Mouse (Mus musculus): ENCODE measurements around the gene Pde8b. TPM values are rescaled to one million over a fixed set of nuclear protein-coding genes. Genes with fewer than 3 reads are reported as not detected.

Gene Pde8b
- polyA plus RNA-seq, 1 experiment from 2014 or later: 9.9 TPM

GRCm38 (mm10) chr13:95131041-95131440, 119.1 kb downstream of the Pde8b start:
- Histone ChIP-seq H3K9me3 (ENCODE audit: control insufficient read depth, low read length) (no peaks in the 10 kb centered on the region), H3K4me2 (ENCODE audit: low read depth, low read length) (no peak overlapping the region), H3K36me3 (ENCODE audit: control insufficient read depth, insufficient read depth, low read length) (no peaks in the 10 kb centered on the region), H3K27ac (ENCODE audit: low read depth, low read length) (no peak overlapping the region), H3K9ac (replicated peaks; ENCODE audit: low read depth, low read length) (no peak overlapping the region), H3K4me1 (ENCODE audit: control insufficient read depth, insufficient read depth, low read length) (no peaks in the 10 kb centered on the region), H3K27me3 (ENCODE audit: control insufficient read depth, insufficient read depth, low read length) (no peaks in the 10 kb centered on the region), H3K4me3 (ENCODE audit: low read depth, low read length) (no peak overlapping the region)
- WGBS: 50% methylated on average over 1 of the region's 1 CpGs
- no peak for ATAC-seq (ENCODE audit: low read depth)

- H3K4me2 ChIP-seq (ENCODE audit: low read depth, low read length): no peak overlapping the region
- no peak for ATAC-seq (ENCODE audit: low read depth)
- 80% methylated on average over 10 of the region's 10 CpGs for WGBS
- no peak overlapping the region for H3K9ac ChIP-seq (replicated peaks; ENCODE audit: low read depth, low read length)
- H3K9me3 ChIP-seq (ENCODE audit: control insufficient read depth, low read length): no peaks in the 10 kb centered on the region
- no peak overlapping the region for H3K27ac ChIP-seq (ENCODE audit: low read depth, low read length)
- H3K27me3 ChIP-seq (ENCODE audit: control insufficient read depth, insufficient read depth, low read length): no peaks in the 10 kb centered on the region
- H3K36me3 ChIP-seq (ENCODE audit: control insufficient read depth, insufficient read depth, low read length): no peaks in the 10 kb centered on the region
- no peaks in the 10 kb centered on the region for H3K4me1 ChIP-seq (ENCODE audit: control insufficient read depth, insufficient read depth, low read length)
- H3K4me3 ChIP-seq (ENCODE audit: low read depth, low read length): no peak overlapping the region
These were observed 122.8 kb downstream of the Pde8b start for GRCm38 (mm10) chr13:95127288-95127687.

GRCm38 (mm10) chr13:95126801-95127200, 123.3 kb downstream of the Pde8b start:
- no peaks in the 10 kb centered on the region for H3K4me1 ChIP-seq (ENCODE audit: control insufficient read depth, insufficient read depth, low read length)
- H3K4me2 ChIP-seq (ENCODE audit: low read depth, low read length): no peak overlapping the region
- no peak for ATAC-seq (ENCODE audit: low read depth)
- WGBS: 92% methylated on average over 10 of the region's 10 CpGs
- no peak overlapping the region for H3K4me3 ChIP-seq (ENCODE audit: low read depth, low read length)
- no peaks in the 10 kb centered on the region for H3K27me3 ChIP-seq (ENCODE audit: control insufficient read depth, insufficient read depth, low read length)
- no peak overlapping the region for H3K27ac ChIP-seq (ENCODE audit: low read depth, low read length)
- no peaks in the 10 kb centered on the region for H3K9me3 ChIP-seq (ENCODE audit: control insufficient read depth, low read length)
- H3K9ac ChIP-seq (replicated peaks; ENCODE audit: low read depth, low read length): no peak overlapping the region
- H3K36me3 ChIP-seq (ENCODE audit: control insufficient read depth, insufficient read depth, low read length): no peaks in the 10 kb centered on the region

- ATAC-seq (ENCODE audit: low read depth): no peak
- WGBS: 94% methylated on average over 4 of the region's 4 CpGs
- peaks cover 2% of the 10 kb centered on the region; the same call in 1 of the 2 replicates for H3K4me1 ChIP-seq (ENCODE audit: control insufficient read depth, insufficient read depth, low read length)
- no peaks in the 10 kb centered on the region for H3K36me3 ChIP-seq (ENCODE audit: control insufficient read depth, insufficient read depth, low read length)
- H3K27me3 ChIP-seq (ENCODE audit: control insufficient read depth, insufficient read depth, low read length): no peaks in the 10 kb centered on the region
- H3K27ac ChIP-seq (ENCODE audit: low read depth, low read length): no peak overlapping the region
- H3K4me2 ChIP-seq (ENCODE audit: low read depth, low read length): no peak overlapping the region
- H3K9ac ChIP-seq (replicated peaks; ENCODE audit: low read depth, low read length): no peak overlapping the region
- H3K4me3 ChIP-seq (ENCODE audit: low read depth, low read length): no peak overlapping the region
- no peaks in the 10 kb centered on the region for H3K9me3 ChIP-seq (ENCODE audit: control insufficient read depth, low read length)
These were observed 124.5 kb downstream of the Pde8b start for GRCm38 (mm10) chr13:95125546-95126215.

- Histone ChIP-seq H3K27me3 (ENCODE audit: control insufficient read depth, insufficient read depth, low read length) (no peaks in the 10 kb centered on the region), H3K36me3 (ENCODE audit: control insufficient read depth, insufficient read depth, low read length) (no peaks in the 10 kb centered on the region), H3K4me2 (ENCODE audit: low read depth, low read length) (no peak overlapping the region), H3K27ac (ENCODE audit: low read depth, low read length) (no peak overlapping the region), H3K9ac (replicated peaks; ENCODE audit: low read depth, low read length) (no peak overlapping the region), H3K4me1 (ENCODE audit: control insufficient read depth, insufficient read depth, low read length) (peaks cover 2% of the 10 kb centered on the region; the same call in 1 of the 2 replicates), H3K9me3 (ENCODE audit: control insufficient read depth, low read length) (no peaks in the 10 kb centered on the region), H3K4me3 (ENCODE audit: low read depth, low read length) (no peak overlapping the region)
- 55% methylated on average over 4 of the region's 4 CpGs for WGBS
- ATAC-seq (ENCODE audit: low read depth): no peak
These were observed 129.6 kb downstream of the Pde8b start for GRCm38 (mm10) chr13:95120570-95120969.

DNA sequence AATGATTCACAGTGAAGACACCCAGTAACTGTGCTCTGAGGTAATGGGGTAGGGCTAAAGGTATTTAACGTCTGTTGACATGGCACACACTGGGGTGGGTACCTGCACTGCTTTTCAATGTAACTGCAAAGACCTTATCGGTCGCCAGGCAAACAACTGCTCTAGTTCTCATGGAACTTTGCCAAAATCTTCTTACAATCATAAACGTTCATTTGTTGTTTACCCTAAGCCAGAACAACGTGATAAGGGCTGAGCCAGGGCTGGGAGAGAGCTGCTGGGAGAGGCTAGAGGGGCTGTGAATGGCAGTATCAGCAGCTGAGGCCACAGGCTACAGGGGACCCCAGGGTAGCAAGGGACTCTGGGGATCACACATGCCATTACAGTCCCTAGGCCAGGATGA, 136.4 kb downstream of the Pde8b start:
- Histone ChIP-seq H3K27ac (ENCODE audit: low read depth, low read length) (no peak overlapping the region), H3K36me3 (ENCODE audit: control insufficient read depth, insufficient read depth, low read length) (no peaks in the 10 kb centered on the region), H3K4me3 (ENCODE audit: low read depth, low read length) (no peak overlapping the region), H3K4me2 (ENCODE audit: low read depth, low read length) (no peak overlapping the region), H3K9me3 (ENCODE audit: control insufficient read depth, low read length) (no peaks in the 10 kb centered on the region), H3K9ac (replicated peaks; ENCODE audit: low read depth, low read length) (no peak overlapping the region), H3K27me3 (ENCODE audit: control insufficient read depth, insufficient read depth, low read length) (no peaks in the 10 kb centered on the region), H3K4me1 (ENCODE audit: control insufficient read depth, insufficient read depth, low read length) (no peaks in the 10 kb centered on the region)
- no peak for ATAC-seq (ENCODE audit: low read depth)
- WGBS: 57% methylated on average over 5 of the region's 5 CpGs

GRCm38 (mm10) chr13:95109555-95109954, 140.6 kb downstream of the Pde8b start:
- WGBS: 74% methylated on average over 3 of the region's 3 CpGs

GRCm38 (mm10) chr13:95108035-95108434, 142.1 kb downstream of the Pde8b start:
- H3K36me3 ChIP-seq (ENCODE audit: control insufficient read depth, insufficient read depth, low read length): no peaks in the 10 kb centered on the region

More at GRCm38 (mm10) chr13:95109555-95109954, 140.6 kb downstream of the Pde8b start:
- no peaks in the 10 kb centered on the region for H3K4me1 ChIP-seq (ENCODE audit: control insufficient read depth, insufficient read depth, low read length)
- no peak overlapping the region for H3K27ac ChIP-seq (ENCODE audit: low read depth, low read length)
- no peak overlapping the region for H3K4me3 ChIP-seq (ENCODE audit: low read depth, low read length)
- H3K4me2 ChIP-seq (ENCODE audit: low read depth, low read length): no peak overlapping the region
- H3K9ac ChIP-seq (replicated peaks; ENCODE audit: low read depth, low read length): no peak overlapping the region
- no peak for ATAC-seq (ENCODE audit: low read depth)
- H3K27me3 ChIP-seq (ENCODE audit: control insufficient read depth, insufficient read depth, low read length): no peaks in the 10 kb centered on the region
- H3K36me3 ChIP-seq (ENCODE audit: control insufficient read depth, insufficient read depth, low read length): no peaks in the 10 kb centered on the region
- no peaks in the 10 kb centered on the region for H3K9me3 ChIP-seq (ENCODE audit: control insufficient read depth, low read length)

DNA sequence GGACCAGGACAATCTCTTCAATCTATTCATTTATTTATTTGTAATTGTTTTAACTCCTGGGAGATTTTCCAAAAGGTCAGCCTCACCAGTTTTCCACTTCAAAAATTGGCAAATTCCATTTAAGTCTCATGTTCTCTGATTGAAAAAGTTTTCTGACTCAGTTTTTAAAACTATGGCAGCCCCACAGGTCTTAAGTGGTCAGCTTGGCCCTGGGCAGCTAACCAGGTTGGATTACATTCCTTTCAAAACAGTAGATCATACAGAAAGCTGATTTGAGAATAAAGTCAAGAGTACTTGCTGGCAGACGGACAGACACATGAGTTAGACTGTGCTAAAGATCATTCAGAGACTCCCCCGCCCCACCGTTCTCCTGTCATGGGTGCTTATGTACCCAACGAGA, 145.3 kb downstream of the Pde8b start:
- H3K4me2 ChIP-seq (ENCODE audit: low read depth, low read length): no peak overlapping the region
- 68% methylated on average over 4 of the region's 4 CpGs for WGBS
- no peak overlapping the region for H3K9ac ChIP-seq (replicated peaks; ENCODE audit: low read depth, low read length)
- H3K36me3 ChIP-seq (ENCODE audit: control insufficient read depth, insufficient read depth, low read length): no peaks in the 10 kb centered on the region
- H3K27ac ChIP-seq (ENCODE audit: low read depth, low read length): no peak overlapping the region
- no peaks in the 10 kb centered on the region for H3K4me1 ChIP-seq (ENCODE audit: control insufficient read depth, insufficient read depth, low read length)
- H3K4me3 ChIP-seq (ENCODE audit: low read depth, low read length): no peak overlapping the region
- H3K27me3 ChIP-seq (ENCODE audit: control insufficient read depth, insufficient read depth, low read length): no peaks in the 10 kb centered on the region
- no peaks in the 10 kb centered on the region for H3K9me3 ChIP-seq (ENCODE audit: control insufficient read depth, low read length)
- ATAC-seq (ENCODE audit: low read depth): no peak

More at GRCm38 (mm10) chr13:95108035-95108434, 142.1 kb downstream of the Pde8b start:
- ATAC-seq (ENCODE audit: low read depth): no peak
- H3K4me1 ChIP-seq (ENCODE audit: control insufficient read depth, insufficient read depth, low read length): no peaks in the 10 kb centered on the region
- no peak overlapping the region for H3K4me2 ChIP-seq (ENCODE audit: low read depth, low read length)
- H3K9me3 ChIP-seq (ENCODE audit: control insufficient read depth, low read length): no peaks in the 10 kb centered on the region
- WGBS: 79% methylated on average over 7 of the region's 7 CpGs
- H3K27ac ChIP-seq (ENCODE audit: low read depth, low read length): no peak overlapping the region
- H3K9ac ChIP-seq (replicated peaks; ENCODE audit: low read depth, low read length): no peak overlapping the region
- H3K27me3 ChIP-seq (ENCODE audit: control insufficient read depth, insufficient read depth, low read length): no peaks in the 10 kb centered on the region
- H3K4me3 ChIP-seq (ENCODE audit: low read depth, low read length): no peak overlapping the region
